Mouse (Mus musculus): ENCODE measurements around the gene Gm3238. TPM values are rescaled to one million over a fixed set of nuclear protein-coding genes. Genes with fewer than 3 reads are reported as not detected.
A peak's percentile ranks its signal among the peaks of the same experiment; 100 is the strongest.
"Not testable (repeated sequence)": the region's sequence is repeated elsewhere in the genome, so short reads cannot be mapped to it uniquely, and the experiment has no call there.

Gene Gm3238
- polyA plus RNA-seq (2015; fragmentation: Nextera tagmentation; extraction: Ambion mirVana): not detected in 2 replicates

- H3K4me1 ChIP-seq; H3K27me3 ChIP-seq (replicated peaks); H3K9ac ChIP-seq; H3K9me3 ChIP-seq; H3K4me3 ChIP-seq; H3K27ac ChIP-seq; H3K36me3 ChIP-seq (replicated peaks); H3K4me2 ChIP-seq; ATAC-seq (replicated peaks): not testable (repeated sequence)
- WGBS: 75% methylated on average over 1 of the region's 1 CpGs
Observed at GRCm38 (mm10) chr10:77771225-77771624, at the start of gene Gm3238. TSS of gene Gm3238 (minus strand) at chr10:77771325.

GRCm38 (mm10) chr10:77819203-77819602 lies 48.1 kb upstream of the Gm3238 start:
- no peak overlapping the region for H3K4me3 ChIP-seq
- peak overlapping the region; percentile 34; the same call in 1 of the 2 replicates for H3K27ac ChIP-seq
- no peaks in the 10 kb centered on the region for H3K27me3 ChIP-seq (replicated peaks)
- H3K36me3 ChIP-seq (replicated peaks): no peaks in the 10 kb centered on the region
- no peak overlapping the region for H3K9ac ChIP-seq
- peak overlapping the region; percentile 18; the same call in 1 of the 2 replicates for H3K4me2 ChIP-seq
- H3K4me1 ChIP-seq: peaks cover 3% of the 10 kb centered on the region; the same call in 1 of the 2 replicates
- ATAC-seq (replicated peaks): no peak
- no peaks in the 10 kb centered on the region for H3K9me3 ChIP-seq
- 28% methylated on average over 4 of the region's 4 CpGs for WGBS

GRCm38 (mm10) chr10:77818523-77818922 lies 47.4 kb upstream of the Gm3238 start:
- ATAC-seq (replicated peaks): peak; percentile 78
- H3K4me1 ChIP-seq: peaks cover 3% of the 10 kb centered on the region; the same call in 1 of the 2 replicates
- WGBS: 99% methylated on average over 4 of the region's 4 CpGs
- H3K9ac ChIP-seq: no peak overlapping the region
- no peaks in the 10 kb centered on the region for H3K36me3 ChIP-seq (replicated peaks)
- no peaks in the 10 kb centered on the region for H3K27me3 ChIP-seq (replicated peaks)
- H3K4me3 ChIP-seq: no peak overlapping the region
- peak overlapping the region; percentile 34; the same call in 1 of the 2 replicates for H3K27ac ChIP-seq
- H3K4me2 ChIP-seq: no peak overlapping the region
- no peaks in the 10 kb centered on the region for H3K9me3 ChIP-seq

- 31% methylated on average over 5 of the region's 5 CpGs for WGBS
- Histone ChIP-seq H3K4me1 (peaks cover 3% of the 10 kb centered on the region; the same call in 1 of the 2 replicates), H3K4me2 (no peak overlapping the region), H3K9ac (no peak overlapping the region), H3K27me3 (replicated peaks) (no peaks in the 10 kb centered on the region), H3K27ac (no peak overlapping the region), H3K36me3 (replicated peaks) (no peaks in the 10 kb centered on the region), H3K9me3 (no peaks in the 10 kb centered on the region), H3K4me3 (no peak overlapping the region)
- ATAC-seq (replicated peaks): no peak
Observed at GRCm38 (mm10) chr10:77815514-77815913, 44.4 kb upstream of the Gm3238 start.

- Histone ChIP-seq H3K36me3 (replicated peaks) (no peaks in the 10 kb centered on the region), H3K4me3 (no peak within 1 kb of the TSS), H3K27ac (no peak within 1 kb of the TSS), H3K9me3 (no peaks in the 10 kb centered on the region), H3K9ac (no peak within 1 kb of the TSS), H3K4me2 (no peak within 1 kb of the TSS), H3K4me1 (peaks cover 3% of the 10 kb centered on the region; the same call in 1 of the 2 replicates), H3K27me3 (replicated peaks) (no peaks in the 10 kb centered on the region)
- no peak for ATAC-seq (replicated peaks)
- WGBS: 60% methylated on average over 4 of the region's 4 CpGs
Observed at GRCm38 (mm10) chr10:77814382-77814781, 43.3 kb upstream of the Gm3238 start, which contains the start of gene Gm2696. TSS of gene Gm2696 (plus strand) at chr10:77814682.

GRCm38 (mm10) chr10:77811743-77812142 lies 40.6 kb upstream of the Gm3238 start, which contains the start of gene Gm9507:
TSS of gene Gm9507 (minus strand) at chr10:77811843.
- no peak within 1 kb of the TSS for H3K4me2 ChIP-seq
- no peaks in the 10 kb centered on the region for H3K36me3 ChIP-seq (replicated peaks)
- no peak within 1 kb of the TSS for H3K9ac ChIP-seq
- 63% methylated on average over 5 of the region's 5 CpGs for WGBS
- no peak within 1 kb of the TSS for H3K4me3 ChIP-seq
- no peaks in the 10 kb centered on the region for H3K4me1 ChIP-seq
- H3K27me3 ChIP-seq (replicated peaks): no peaks in the 10 kb centered on the region
- H3K9me3 ChIP-seq: no peaks in the 10 kb centered on the region
- no peak within 1 kb of the TSS for H3K27ac ChIP-seq
- no peak for ATAC-seq (replicated peaks)

GRCm38 (mm10) chr10:77804095-77804494 lies 33.0 kb upstream of the Gm3238 start:
- H3K4me3 ChIP-seq: no peak overlapping the region
- H3K27ac ChIP-seq: no peak overlapping the region
- H3K9me3 ChIP-seq: no peaks in the 10 kb centered on the region
- ATAC-seq (replicated peaks): no peak
- 89% methylated on average over 3 of the region's 3 CpGs for WGBS
- H3K9ac ChIP-seq: no peak overlapping the region
- H3K36me3 ChIP-seq (replicated peaks): no peaks in the 10 kb centered on the region
- H3K4me1 ChIP-seq: no peaks in the 10 kb centered on the region
- no peak overlapping the region for H3K4me2 ChIP-seq
- no peaks in the 10 kb centered on the region for H3K27me3 ChIP-seq (replicated peaks)

- no peaks in the 10 kb centered on the region for H3K27me3 ChIP-seq (replicated peaks)
- H3K4me2 ChIP-seq: no peak within 1 kb of the TSS
- no peak within 1 kb of the TSS for H3K4me3 ChIP-seq
- H3K36me3 ChIP-seq (replicated peaks): no peaks in the 10 kb centered on the region
- H3K27ac ChIP-seq: no peak within 1 kb of the TSS
- 70% methylated on average over 8 of the region's 8 CpGs for WGBS
- no peak within 1 kb of the TSS for H3K9ac ChIP-seq
- no peaks in the 10 kb centered on the region for H3K9me3 ChIP-seq
- no peaks in the 10 kb centered on the region for H3K4me1 ChIP-seq
- no peak for ATAC-seq (replicated peaks)
Observed at GRCm38 (mm10) chr10:77798921-77799508, 27.9 kb upstream of the Gm3238 start, which contains the start of gene Gm19668. TSS of gene Gm19668 (minus strand) at chr10:77799133.

GRCm38 (mm10) chr10:77798164-77798920 lies 27.2 kb upstream of the Gm3238 start:
- H3K4me1 ChIP-seq; ATAC-seq (replicated peaks); H3K9ac ChIP-seq; H3K9me3 ChIP-seq; H3K36me3 ChIP-seq (replicated peaks); H3K27ac ChIP-seq; H3K4me2 ChIP-seq; H3K27me3 ChIP-seq (replicated peaks); H3K4me3 ChIP-seq: not testable (repeated sequence)
- WGBS: 39% methylated on average over 3 of the region's 3 CpGs

GRCm38 (mm10) chr10:77797677-77798076 lies 26.6 kb upstream of the Gm3238 start:
- Histone ChIP-seq H3K9ac (no peak overlapping the region), H3K4me2 (no peak overlapping the region), H3K9me3 (no peaks in the 10 kb centered on the region), H3K36me3 (replicated peaks) (no peaks in the 10 kb centered on the region), H3K4me3 (no peak overlapping the region), H3K27me3 (replicated peaks) (no peaks in the 10 kb centered on the region), H3K27ac (no peak overlapping the region), H3K4me1 (no peaks in the 10 kb centered on the region)
- ATAC-seq (replicated peaks): no peak
- WGBS: 14% methylated on average over 3 of the region's 3 CpGs

- Histone ChIP-seq H3K9me3 (no peaks in the 10 kb centered on the region), H3K4me2 (no peak within 1 kb of the TSS), H3K9ac (no peak within 1 kb of the TSS), H3K4me3 (no peak within 1 kb of the TSS), H3K27me3 (replicated peaks) (no peaks in the 10 kb centered on the region), H3K4me1 (no peaks in the 10 kb centered on the region), H3K27ac (no peak within 1 kb of the TSS), H3K36me3 (replicated peaks) (no peaks in the 10 kb centered on the region)
- 72% methylated on average over 2 of the region's 2 CpGs for WGBS
- ATAC-seq (replicated peaks): no peak
Observed at GRCm38 (mm10) chr10:77794976-77795375, 23.9 kb upstream of the Gm3238 start, which contains the start of gene Gm9639. TSS of gene Gm9639 (minus strand) at chr10:77795076.

- Histone ChIP-seq H3K9me3 (no peaks in the 10 kb centered on the region), H3K4me2 (no peak overlapping the region), H3K27ac (no peak overlapping the region), H3K4me1 (no peaks in the 10 kb centered on the region), H3K9ac (no peak overlapping the region), H3K36me3 (replicated peaks) (no peaks in the 10 kb centered on the region), H3K27me3 (replicated peaks) (no peaks in the 10 kb centered on the region), H3K4me3 (no peak overlapping the region)
- 89% methylated on average over 2 of the region's 2 CpGs for WGBS
- no peak for ATAC-seq (replicated peaks)
Observed at GRCm38 (mm10) chr10:77788621-77789020, 17.5 kb upstream of the Gm3238 start.
